ENCODE assay signal across 8 mouse cellular contexts in the genomic region with DNA sequence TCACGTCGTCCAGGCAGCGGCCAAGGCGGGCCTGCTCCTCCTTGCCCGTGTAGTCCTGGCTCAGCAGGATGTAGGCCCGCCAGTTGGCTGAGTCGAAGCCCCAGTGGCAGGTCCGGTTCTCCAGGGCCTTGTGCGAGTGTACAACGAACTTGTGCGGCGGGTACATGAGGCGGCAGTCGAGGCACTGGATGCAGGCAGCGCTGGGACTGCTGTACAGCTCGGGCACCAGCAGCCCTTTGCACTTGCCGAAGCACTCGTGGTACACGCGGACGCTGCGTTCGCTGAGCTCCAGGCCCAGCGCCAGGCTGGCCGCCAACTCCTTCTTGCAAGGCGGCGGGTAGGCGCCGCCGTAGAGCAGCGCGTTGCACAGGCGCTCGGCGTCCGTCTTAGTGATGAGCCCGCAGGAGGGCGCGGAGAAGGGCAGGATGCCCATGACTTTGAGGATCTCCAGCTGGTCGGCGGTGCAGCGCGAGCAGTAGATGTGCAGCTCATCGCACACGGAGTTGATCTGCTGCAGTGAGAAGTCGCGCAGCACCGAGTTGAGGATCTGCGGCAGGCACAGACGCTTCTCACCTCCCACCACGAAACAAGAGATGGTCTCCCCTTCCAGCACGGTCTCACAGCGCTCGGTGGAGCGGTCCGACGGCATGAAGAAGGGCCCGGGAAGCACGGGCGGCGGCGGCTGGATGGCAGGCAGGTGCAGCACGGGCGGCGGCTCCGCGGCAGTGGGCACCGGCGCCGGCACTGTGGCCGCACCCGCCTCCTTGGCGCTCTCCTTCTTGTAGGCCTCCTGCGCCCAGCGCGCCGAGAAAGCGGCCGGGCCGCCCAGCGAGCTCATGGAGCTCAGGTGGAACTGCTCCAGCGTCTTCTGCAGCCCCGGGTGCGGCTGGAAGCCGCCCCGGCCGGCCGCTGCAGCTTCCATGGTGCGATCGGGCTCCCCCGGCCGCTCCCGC. TPM values are rescaled to one million over a fixed set of nuclear protein-coding genes. Genes with fewer than 3 reads are reported as not detected.
DNase-seq lines count a peak whose midpoint lies in the region; ATAC-seq lines count a peak whose summit lies in the region.

No protein-coding gene starts in this region.

- peaks cover 8% of the 10 kb centered on the region; the same call in 1 of the 2 replicates for H3K36me3 ChIP-seq in limb, embryonic 15.5 days
- H3K36me3 ChIP-seq in midbrain, embryonic 16.5 days (ENCODE audit: control insufficient read depth, insufficient read depth, low read length), result no peaks in the 10 kb centered on the region

- peak overlapping the region; percentile 90 for H3K4me3 ChIP-seq in limb, embryonic 15.5 days
- peak overlapping the region; percentile 80 for H3K4me3 ChIP-seq in midbrain, embryonic 16.5 days (ENCODE audit: low read depth, low read length)

- H3K4me1 ChIP-seq in limb, embryonic 15.5 days, result peaks cover 43% of the 10 kb centered on the region
- peaks cover 38% of the 10 kb centered on the region for H3K4me1 ChIP-seq in midbrain, embryonic 16.5 days (ENCODE audit: control insufficient read depth, insufficient read depth, low read length)

- under 1% methylated on average over 93 of the region's 93 CpGs for WGBS in limb, embryonic 15.5 days
- under 1% methylated on average over 77 of the region's 93 CpGs for WGBS in midbrain, embryonic 16.5 days

- no peaks in the 10 kb centered on the region for H3K27me3 ChIP-seq in limb, embryonic 15.5 days
- no peaks in the 10 kb centered on the region for H3K27me3 ChIP-seq in midbrain, embryonic 16.5 days (ENCODE audit: control insufficient read depth, insufficient read depth, low read depth, low read length)

- H3K27ac ChIP-seq in limb, embryonic 15.5 days, result peak overlapping the region; percentile 83
- peak overlapping the region; percentile 97 for H3K27ac ChIP-seq in midbrain, embryonic 16.5 days (ENCODE audit: low read length)

- peak overlapping the region; percentile 98 for H3K9ac ChIP-seq in limb, embryonic 15.5 days
- H3K9ac ChIP-seq in midbrain, embryonic 16.5 days (ENCODE audit: low read depth, low read length), result peak overlapping the region; percentile 92

- peak overlapping the region; percentile 72 for H3K4me2 ChIP-seq in limb, embryonic 15.5 days
- H3K4me2 ChIP-seq in midbrain, embryonic 16.5 days (ENCODE audit: low read length), result peak overlapping the region; percentile 99

- no peak for ATAC-seq in CD4-positive, CD25-positive, alpha-beta regulatory T cell, adult 4 months
- ATAC-seq in granulocyte monocyte progenitor cell, adult 5-6 weeks (replicated peaks; ENCODE audit: poor library complexity, severe bottlenecking), result 0 out of 2 replicates have a peak, but pooled peaks have one; percentile 1
- no peak for ATAC-seq in limb, embryonic 15.5 days (ENCODE audit: insufficient number of reproducible peaks, low FRiP score, low TSS enrichment, low read depth)
- ATAC-seq in midbrain, embryonic 16.5 days, result no peak

- H3K9me3 ChIP-seq in limb, embryonic 15.5 days, result no peaks in the 10 kb centered on the region
- H3K9me3 ChIP-seq in midbrain, embryonic 16.5 days (replicated peaks; ENCODE audit: control insufficient read depth, low read length, poor library complexity, severe bottlenecking), result no peaks in the 10 kb centered on the region

- peak; percentile 74 for DNase-seq in CD4-positive, CD25-positive, alpha-beta regulatory T cell, adult 2 months (ENCODE audit: low read depth, low spot score)
- DNase-seq in embryo, embryonic 10.5 days (ENCODE audit: low spot score), result peak; percentile 56
- DNase-seq in kidney, adult 18-20 months, result peak; percentile 88
- peak; percentile 50 to 83 for DNase-seq in spleen, postnatal 4 days (ENCODE audit: low spot score in 2 of 2)

RNA-seq across cellular contexts. Expression of a gene that starts 0.5 kb away (rescaled TPM):
- 10 to 100 TPM; 20.6 to 28.2 TPM for polyA plus RNA-seq in CD4-positive, CD25-positive, alpha-beta regulatory T cell, adult 4 months (2017; shearing (Covaris generic))
- 18.1 and 19.4 TPM in 2 replicates for total RNA-seq in granulocyte monocyte progenitor cell, adult 5-6 weeks (2014; fragmentation: Nextera tagmentation)
- 4.7 and 8.6 TPM in 2 replicates for total RNA-seq in granulocyte monocyte progenitor cell, adult 5-6 weeks (2017)
- 25.2 and 26.8 TPM in 2 replicates for polyA plus RNA-seq in limb, embryonic 15.5 days (2015; fragmentation: Nextera tagmentation; extraction: Ambion mirVana)
- 9.6 and 10.1 TPM in 2 replicates for polyA plus RNA-seq in midbrain, embryonic 16.5 days (2015; fragmentation: Nextera tagmentation; extraction: Ambion mirVana)

RNA-seq across cellular contexts. Expression of a gene that starts 27.7 kb away (rescaled TPM):
- polyA plus RNA-seq in CD4-positive, CD25-positive, alpha-beta regulatory T cell, adult 4 months (2017; shearing (Covaris generic)), result 10 to 100 TPM; 50.4 to 58.5 TPM
- 25.0 and 35.2 TPM in 2 replicates for total RNA-seq in granulocyte monocyte progenitor cell, adult 5-6 weeks (2014; fragmentation: Nextera tagmentation)
- 14.0 and 17.5 TPM in 2 replicates for total RNA-seq in granulocyte monocyte progenitor cell, adult 5-6 weeks (2017)
- polyA plus RNA-seq in limb, embryonic 15.5 days (2015; fragmentation: Nextera tagmentation; extraction: Ambion mirVana), result 74.0 and 76.2 TPM in 2 replicates
- polyA plus RNA-seq in midbrain, embryonic 16.5 days (2015; fragmentation: Nextera tagmentation; extraction: Ambion mirVana), result 69.8 and 70.1 TPM in 2 replicates
